In genomic region chr17:49530215-49530614, GRCm38 (mm10) we compare ENCODE assay signal across 9 mouse cellular contexts. TPM values are rescaled to one million over a fixed set of nuclear protein-coding genes. Genes with fewer than 3 reads are reported as not detected.
DNase-seq lines count a peak whose midpoint lies in the region; ATAC-seq and TF ChIP-seq lines count a peak whose summit lies in the region.
"Had no signal": no experiment of that assay in that cellular context is flagged by ENCODE, and none has a peak within 500 bp of the region (broad histone marks: within the 10 kb centered on the region; RNA-seq: fewer than 3 reads in every experiment).

No protein-coding gene starts in this region.

- peak; percentile 72 for DNase-seq in hindbrain, postnatal 0 days (ENCODE audit: low spot score)
- peak; percentile 76 for DNase-seq in 416B (ENCODE audit: low read depth)
- DNase-seq in NIH3T3 (ENCODE audit: low read depth), result peak; percentile 80
- peak; percentile 73 to 78 for DNase-seq in kidney, postnatal 4 days
- DNase-seq in heart, adult 8-10 months (ENCODE audit: low spot score), result no peak

- H3K4me3 ChIP-seq in hindbrain, postnatal 0 days (ENCODE audit: low read length), result no peak overlapping the region
- no peak overlapping the region for H3K4me3 ChIP-seq in hindbrain, embryonic 13.5 days
- no peak overlapping the region for H3K4me3 ChIP-seq in cortical plate, adult 2 months (ENCODE audit: insufficient read depth, low read length)
- H3K4me3 ChIP-seq in small intestine, adult 2 months (ENCODE audit: low read depth, low read length), result no peak overlapping the region
- H3K4me3 ChIP-seq: embryonic facial prominence, embryonic 15.5 days had no signal

- H3K9ac ChIP-seq in hindbrain, postnatal 0 days (replicated peaks; ENCODE audit: low read length), result no peak overlapping the region
- no peak overlapping the region for H3K9ac ChIP-seq in hindbrain, embryonic 13.5 days
- H3K9ac ChIP-seq: embryonic facial prominence, embryonic 15.5 days had no signal

- no peaks in the 10 kb centered on the region for H3K36me3 ChIP-seq in hindbrain, postnatal 0 days (ENCODE audit: insufficient read depth, low read length)
- H3K36me3 ChIP-seq in hindbrain, embryonic 13.5 days, result no peaks in the 10 kb centered on the region
- no peaks in the 10 kb centered on the region for H3K36me3 ChIP-seq in small intestine, adult 2 months (ENCODE audit: control insufficient read depth, insufficient read depth, low read length)

- TF ChIP-seq POLR2A in cortical plate, adult 2 months (IDR thresholded peaks at IDR 0.05; ENCODE audit: extremely low read depth, insufficient read depth, low read length), result no peak
- TF ChIP-seq POLR2A in small intestine, adult 2 months (IDR thresholded peaks at IDR 0.05; ENCODE audit: low read depth, low read length), result no peak

- H3K9me3 ChIP-seq in hindbrain, postnatal 0 days (ENCODE audit: low read length), result no peaks in the 10 kb centered on the region
- H3K9me3 ChIP-seq in hindbrain, embryonic 13.5 days, result no peaks in the 10 kb centered on the region
- H3K9me3 ChIP-seq: embryonic facial prominence, embryonic 15.5 days had no signal

- TF ChIP-seq CTCF in hindbrain, postnatal 0 days (IDR thresholded peaks at IDR 0.05; ENCODE audit: low read depth), result peak; percentile 78
- TF ChIP-seq CTCF in cortical plate, adult 2 months (IDR thresholded peaks at IDR 0.05; ENCODE audit: extremely low read depth, insufficient read depth, low read length), result peak; percentile 49
- TF ChIP-seq CTCF in small intestine, adult 2 months (IDR thresholded peaks at IDR 0.05; ENCODE audit: extremely low read depth, insufficient read length, insufficient replicate concordance, low read depth, low read length), result peak; percentile 41; the same call in 1 of the 2 replicates

- no peaks in the 10 kb centered on the region for H3K27me3 ChIP-seq in hindbrain, postnatal 0 days (ENCODE audit: insufficient read depth, low read length)
- H3K27me3 ChIP-seq in hindbrain, embryonic 13.5 days, result no peaks in the 10 kb centered on the region
- no peaks in the 10 kb centered on the region for H3K27me3 ChIP-seq in small intestine, adult 2 months (ENCODE audit: control insufficient read depth, insufficient read depth, low read length)
- H3K27me3 ChIP-seq: embryonic facial prominence, embryonic 15.5 days had no signal

- H3K27ac ChIP-seq in hindbrain, postnatal 0 days, result no peak overlapping the region
- no peak overlapping the region for H3K27ac ChIP-seq in hindbrain, embryonic 13.5 days
- H3K27ac ChIP-seq in cortical plate, adult 2 months (ENCODE audit: insufficient read depth, low read length), result no peak overlapping the region
- no peak overlapping the region for H3K27ac ChIP-seq in small intestine, adult 2 months (ENCODE audit: insufficient read depth, low read depth, low read length)
- H3K27ac ChIP-seq: embryonic facial prominence, embryonic 15.5 days had no signal

- 21% methylated on average over 3 of the region's 3 CpGs for WGBS in hindbrain, postnatal 0 days
- 27% methylated on average over 3 of the region's 3 CpGs for WGBS in hindbrain, embryonic 13.5 days
- 33% methylated on average over 3 of the region's 3 CpGs for WGBS in small intestine, adult 2 months

- 0 out of 2 replicates have a peak, but pooled peaks cover 8% of the 10 kb centered on the region for H3K4me1 ChIP-seq in hindbrain, postnatal 0 days (ENCODE audit: insufficient read depth, low read length)
- H3K4me1 ChIP-seq in hindbrain, embryonic 13.5 days (replicated peaks), result peaks cover 15% of the 10 kb centered on the region; the same call in 1 of the 2 replicates
- H3K4me1 ChIP-seq in cortical plate, adult 2 months (ENCODE audit: control insufficient read depth, insufficient read depth, low read length), result 0 out of 2 replicates have a peak, but pooled peaks cover 2% of the 10 kb centered on the region
- no peaks in the 10 kb centered on the region for H3K4me1 ChIP-seq in small intestine, adult 2 months (ENCODE audit: control insufficient read depth, insufficient read depth, insufficient read length, low read length)

- H3K4me2 ChIP-seq in hindbrain, postnatal 0 days (ENCODE audit: low read depth, low read length), result no peak overlapping the region
- no peak overlapping the region for H3K4me2 ChIP-seq in hindbrain, embryonic 13.5 days
- H3K4me2 ChIP-seq: embryonic facial prominence, embryonic 15.5 days had no signal

- ATAC-seq in hindbrain, postnatal 0 days, result peak; percentile 41; the same call in 1 of the 2 replicates
- ATAC-seq in hindbrain, embryonic 13.5 days (ENCODE audit: low FRiP score), result no peak

RNA-seq across cellular contexts. Expression of gene Daam2, which starts 33.9 kb away (rescaled TPM):
- total RNA-seq in hindbrain, postnatal 0 days (2014; rRNA removed), result 12.9 and 24.5 TPM in 2 replicates
- 2.2 and 3.2 TPM in 2 replicates for polyA plus RNA-seq in hindbrain, postnatal 0 days (2015; fragmentation: Nextera tagmentation; extraction: Ambion mirVana)
- polyA plus RNA-seq in hindbrain, embryonic 13.5 days (2015; fragmentation: Nextera tagmentation; extraction: Ambion mirVana), result 3.7 and 3.9 TPM in 2 replicates
- 38.3 and 40.9 TPM in 2 replicates for polyA plus RNA-seq in cortical plate, adult 2 months (2012; rRNA removed)
- polyA plus RNA-seq in small intestine, adult 2 months (2012; rRNA removed), result 2.3 and 3.6 TPM in 2 replicates
- 1 to 10 TPM; 5.3 to 7.4 (median 6.2) TPM for total RNA-seq in heart, adult 8-10 months (2022)
